Mouse (Mus musculus) frontal cortex, adult (tissue): ENCODE data around the gene Rsf1.

ENCODE experiments used
- ATAC-seq: cut with Nextera tagmentation; 2 replicates; pipeline ENCODE4 v1.9.2; 2017; ENCODE audit warnings: mild to moderate bottlenecking, moderate library complexity, mixed read lengths; ENCODE audit not compliant: low TSS enrichment

The Rsf1 gene

GRCm38 (mm10) chr7:97579067-97579975 lies at the start of gene Rsf1, which contains the start of gene Aamdc:
Gene Rsf1 (plus strand): TSS chr7:97579889.
Gene Aamdc (minus strand): TSS chr7:97579497.
- peak; percentile 91 for ATAC-seq

GRCm38 (mm10) chr7:97535531-97535930 lies 44.2 kb upstream of the Rsf1 start:
- no peak for ATAC-seq

GRCm38 (mm10) chr7:97536571-97536970 lies 43.1 kb upstream of the Rsf1 start:
- no peak for ATAC-seq

GRCm38 (mm10) chr7:97546462-97546861 lies 33.2 kb upstream of the Rsf1 start:
- ATAC-seq, result no peak

GRCm38 (mm10) chr7:97549301-97549700 lies 30.4 kb upstream of the Rsf1 start:
- ATAC-seq, result no peak

- no peak for ATAC-seq
Observed at GRCm38 (mm10) chr7:97550673-97551072, 29.0 kb upstream of the Rsf1 start.

- ATAC-seq, result no peak
Observed at GRCm38 (mm10) chr7:97563576-97563975, 16.1 kb upstream of the Rsf1 start.

GRCm38 (mm10) chr7:97569372-97569771 lies 10.3 kb upstream of the Rsf1 start:
- ATAC-seq, result no peak

- no peak for ATAC-seq
Observed at GRCm38 (mm10) chr7:97570389-97570788, 9.3 kb upstream of the Rsf1 start.

- no peak for ATAC-seq
Observed at GRCm38 (mm10) chr7:97578361-97579066, 1.2 kb upstream of the Rsf1 start.

GRCm38 (mm10) chr7:97579976-97580842 lies 520 bp downstream of the Rsf1 start:
- peak; percentile 11; the same call in 1 of the 2 replicates for ATAC-seq

GRCm38 (mm10) chr7:97580843-97581214 lies 1.1 kb downstream of the Rsf1 start:
- peak; percentile 60 for ATAC-seq

- no peak for ATAC-seq
Observed at GRCm38 (mm10) chr7:97588506-97588905, 8.8 kb downstream of the Rsf1 start.

- ATAC-seq, result no peak
Observed at GRCm38 (mm10) chr7:97590488-97590887, 10.8 kb downstream of the Rsf1 start.

- ATAC-seq, result no peak
Observed at GRCm38 (mm10) chr7:97591336-97591735, 11.6 kb downstream of the Rsf1 start.

- ATAC-seq, result no peak
Observed at GRCm38 (mm10) chr7:97592396-97592795, 12.7 kb downstream of the Rsf1 start.

- ATAC-seq, result no peak
Observed at GRCm38 (mm10) chr7:97593535-97593934, 13.8 kb downstream of the Rsf1 start.

GRCm38 (mm10) chr7:97598548-97598947 lies 18.9 kb downstream of the Rsf1 start:
- ATAC-seq, result no peak

- ATAC-seq, result no peak
Observed at GRCm38 (mm10) chr7:97621346-97621745, 41.7 kb downstream of the Rsf1 start.

- no peak for ATAC-seq
Observed at GRCm38 (mm10) chr7:97622676-97623075, 43.0 kb downstream of the Rsf1 start.

- ATAC-seq, result no peak
Observed at GRCm38 (mm10) chr7:97623402-97623801, 43.7 kb downstream of the Rsf1 start.

- no peak for ATAC-seq
Observed at GRCm38 (mm10) chr7:97629351-97629750, 49.7 kb downstream of the Rsf1 start.
